Mouse (Mus musculus) hindbrain, embryonic 11.5 days (tissue): ENCODE results near the gene Taf6l. TPM values are rescaled to one million over a fixed set of nuclear protein-coding genes. Genes with fewer than 3 reads are reported as not detected.

Source experiments
- ATAC-seq: fragments of 200-750 bp; cut with Nextera tagmentation; 2 replicates; pipeline ENCODE4 v1.8.0; 2017; ENCODE audit warnings: mild to moderate bottlenecking, moderate TSS enrichment, moderate library complexity; ENCODE audit not compliant: low FRiP score
- DNase-seq: peaks from one replicate; pipeline ENCODE4 v3.0.0-alpha.2; 2015; ENCODE audit warnings: low spot score
- H3K27ac ChIP-seq: fragments of 300-500 bp; sonication (generic); 2 replicates; pipeline ENCODE4 v1.5.1; 2014; ENCODE audit warnings: mild to moderate bottlenecking, low read depth, low read length
- H3K27me3 ChIP-seq: fragments of 300-500 bp; sonication (generic); 2 replicates; pipeline ENCODE4 v1.6.1; 2014; ENCODE audit warnings: mild to moderate bottlenecking, low read length, moderate library complexity, mixed read lengths; ENCODE audit not compliant: control insufficient read depth, insufficient read depth
- H3K36me3 ChIP-seq: fragments of 300-500 bp; sonication (generic); 2 replicates; pipeline ENCODE4 v1.6.1; 2014; ENCODE audit warnings: mild to moderate bottlenecking, low read length, moderate library complexity, mixed read lengths; ENCODE audit not compliant: control insufficient read depth, insufficient read depth
- H3K4me1 ChIP-seq: fragments of 300-500 bp; sonication (generic); replicated peaks from 2 replicates; pipeline ENCODE4 v1.6.1; 2014; ENCODE audit warnings: low read length, mixed read lengths; ENCODE audit not compliant: control insufficient read depth, insufficient read depth
- H3K4me2 ChIP-seq: fragments of 300-500 bp; sonication (generic); replicated peaks from 2 replicates; pipeline ENCODE4 v1.6.1; 2014; ENCODE audit warnings: mild to moderate bottlenecking, low read depth, low read length
- H3K4me3 ChIP-seq: fragments of 300-500 bp; sonication (generic); 2 replicates; pipeline ENCODE4 v1.5.1; 2014; ENCODE audit warnings: low read depth, low read length
- H3K9ac ChIP-seq: fragments of 300-500 bp; sonication (generic); 2 replicates; pipeline ENCODE4 v1.6.1; 2014; ENCODE audit warnings: low read depth, low read length
- H3K9me3 ChIP-seq: fragments of 300-500 bp; sonication (generic); 2 replicates; pipeline ENCODE4 v1.6.1; 2016; ENCODE audit warnings: low read length; ENCODE audit not compliant: control insufficient read depth
- WGBS: fragments of 180-500 bp; shearing (Covaris S2); extraction: QIAGEN DNeasy Blood & Tissue Kit; methylation state at CpG from one replicate; pipeline ENCODE4 v1.1.7; 2014; 5-methylcytosine and 5-hydroxymethylcytosine counted together
- polyA plus RNA-seq: library from polyadenylated mRNA; unstranded; fragments of >200 nt; fragmentation: Nextera tagmentation; extraction: Ambion mirVana; gene quantifications from 2 replicates; pipeline ENCODE4 v1.2.1, GENCODE M21; 2014

The Taf6l gene
- 15.4 and 17.1 TPM in 2 replicates for polyA plus RNA-seq

DNA sequence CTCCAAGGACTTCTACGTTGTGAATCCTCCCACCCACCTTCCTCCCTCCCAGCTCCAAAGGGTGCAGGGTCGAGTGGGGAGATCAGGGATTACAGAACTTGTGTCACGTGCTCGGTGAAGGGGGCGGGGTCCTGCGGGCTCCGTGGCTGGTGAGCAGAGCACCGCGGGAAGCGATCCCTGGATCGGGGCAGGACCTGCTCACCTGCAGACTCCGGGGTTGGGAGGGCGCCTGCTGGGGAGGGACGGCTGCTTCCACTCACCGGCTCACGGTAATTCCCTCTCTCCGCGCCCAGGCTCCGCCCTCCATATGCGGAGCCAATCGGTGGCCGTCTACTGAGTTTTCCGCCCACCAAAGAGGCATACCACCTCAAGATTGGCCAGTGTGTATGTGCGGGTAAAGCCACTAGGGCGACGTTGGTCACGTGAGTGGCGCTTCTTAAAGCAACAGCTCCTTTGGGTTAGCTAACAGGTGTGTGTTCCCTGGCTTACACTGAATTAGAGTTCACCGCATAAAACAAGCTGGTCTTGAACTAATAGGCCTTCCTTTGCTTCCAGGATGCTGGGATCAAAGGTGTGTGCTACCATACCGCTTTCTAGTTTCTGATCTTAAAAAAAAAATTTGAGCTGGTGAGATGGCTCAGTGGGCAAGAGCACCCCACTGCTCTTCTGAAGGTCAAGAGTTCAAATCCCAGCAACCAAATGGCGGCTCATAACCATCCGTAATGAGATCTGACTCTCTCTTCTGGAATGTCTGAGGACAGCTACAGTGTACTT is at the start of gene Taf6l:
Gene Taf6l (minus strand): TSS at position 410 of the 774 bp plus-strand sequence.
- H3K9me3 ChIP-seq = no peaks in the 10 kb centered on the region
- no peaks in the 10 kb centered on the region for H3K4me1 ChIP-seq
- ATAC-seq (peak; percentile 100), DNase-seq (peak; percentile 90)
- H3K36me3 ChIP-seq = no peaks in the 10 kb centered on the region
- peak within 1 kb of the TSS; percentile 52 for H3K9ac ChIP-seq
- peak within 1 kb of the TSS; percentile 3; the same call in 1 of the 2 replicates for H3K27ac ChIP-seq
- no peaks in the 10 kb centered on the region for H3K27me3 ChIP-seq
- H3K4me3 ChIP-seq = peak within 1 kb of the TSS; percentile 52
- peak within 1 kb of the TSS; percentile 56 for H3K4me2 ChIP-seq
- WGBS = under 1% methylated on average over 32 of the region's 32 CpGs

DNA sequence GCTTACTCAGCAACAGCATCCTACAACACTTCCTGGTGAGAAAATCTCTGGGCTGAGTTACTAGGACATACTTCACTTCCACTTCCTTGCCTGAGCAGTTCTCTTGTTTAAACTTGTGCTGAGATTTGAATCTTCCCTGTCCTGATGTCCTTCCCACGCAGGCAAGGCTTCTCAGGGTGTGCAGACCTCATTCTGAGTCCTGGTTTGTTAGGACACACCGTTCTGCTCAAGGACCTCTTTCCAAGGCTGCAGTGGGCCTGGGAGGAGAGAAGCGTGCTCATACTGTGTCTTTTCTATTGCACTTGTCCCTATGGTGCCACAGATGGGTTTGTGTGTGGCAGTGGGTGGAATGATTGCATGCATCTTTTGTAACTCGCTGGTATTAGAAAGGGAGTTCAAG is 46.8 kb upstream of the Taf6l start:
- Histone ChIP-seq H3K4me3 (no peak overlapping the region), H3K4me1 (no peaks in the 10 kb centered on the region), H3K27ac (no peak overlapping the region), H3K4me2 (no peak overlapping the region), H3K27me3 (no peaks in the 10 kb centered on the region), H3K9me3 (no peaks in the 10 kb centered on the region), H3K9ac (no peak overlapping the region), H3K36me3 (peaks cover 22% of the 10 kb centered on the region)
- 92% methylated on average over 4 of the region's 4 CpGs for WGBS
- no peak for DNase-seq
- ATAC-seq = no peak

DNA sequence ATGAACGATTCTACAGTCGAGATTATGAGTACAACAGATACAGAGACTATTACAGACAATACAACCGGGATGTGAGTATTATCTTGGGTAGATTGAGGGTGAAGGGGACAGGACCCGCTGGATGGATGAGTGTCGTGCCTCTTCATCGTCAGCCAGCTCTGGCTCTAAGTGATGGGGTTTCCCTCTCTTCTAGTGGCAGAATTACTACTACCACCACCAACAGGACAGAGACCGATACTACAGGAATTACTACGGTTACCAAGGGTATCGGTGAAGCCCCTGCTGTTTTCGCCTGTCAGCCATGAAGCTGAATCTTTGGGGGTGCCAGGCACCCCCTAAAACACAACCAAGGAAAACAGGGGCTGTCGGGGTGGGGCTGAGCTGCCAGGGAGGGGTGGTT is 45.0 kb upstream of the Taf6l start:
- DNase-seq = no peak
- no peak overlapping the region for H3K4me3 ChIP-seq
- H3K27me3 ChIP-seq = no peaks in the 10 kb centered on the region
- H3K4me2 ChIP-seq = no peak overlapping the region
- H3K27ac ChIP-seq = no peak overlapping the region
- H3K9ac ChIP-seq = no peak overlapping the region
- peaks cover 31% of the 10 kb centered on the region for H3K36me3 ChIP-seq
- no peak for ATAC-seq
- 89% methylated on average over 11 of the region's 11 CpGs for WGBS
- H3K4me1 ChIP-seq = no peaks in the 10 kb centered on the region
- no peaks in the 10 kb centered on the region for H3K9me3 ChIP-seq

DNA sequence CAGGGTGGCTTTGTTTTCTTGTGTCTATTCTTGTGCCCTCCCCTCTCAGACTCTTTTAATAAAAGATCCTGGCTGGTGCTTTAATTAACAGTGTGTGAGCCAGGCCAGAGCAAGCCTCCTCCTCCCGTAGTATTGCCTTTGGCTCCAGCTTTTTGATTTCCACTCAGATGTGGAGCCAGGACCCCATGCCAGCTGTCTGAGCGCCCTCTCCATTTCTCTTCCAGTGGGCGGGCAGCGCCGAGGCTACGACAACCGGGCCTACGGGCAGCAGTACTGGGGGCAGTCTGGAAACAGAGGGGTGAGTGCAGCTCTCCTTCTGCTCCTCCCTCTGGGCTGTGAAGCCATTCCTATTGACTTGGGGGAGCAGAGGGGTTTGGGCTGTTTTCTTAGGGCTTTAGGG is 44.4 kb upstream of the Taf6l start:
- Histone ChIP-seq H3K9ac (no peak overlapping the region), H3K4me1 (no peaks in the 10 kb centered on the region), H3K4me2 (no peak overlapping the region), H3K27me3 (no peaks in the 10 kb centered on the region), H3K9me3 (no peaks in the 10 kb centered on the region), H3K36me3 (peaks cover 33% of the 10 kb centered on the region), H3K27ac (no peak overlapping the region), H3K4me3 (no peak overlapping the region)
- no peak for DNase-seq
- no peak for ATAC-seq
- 93% methylated on average over 8 of the region's 8 CpGs for whole genome bisulfite sequencing

DNA sequence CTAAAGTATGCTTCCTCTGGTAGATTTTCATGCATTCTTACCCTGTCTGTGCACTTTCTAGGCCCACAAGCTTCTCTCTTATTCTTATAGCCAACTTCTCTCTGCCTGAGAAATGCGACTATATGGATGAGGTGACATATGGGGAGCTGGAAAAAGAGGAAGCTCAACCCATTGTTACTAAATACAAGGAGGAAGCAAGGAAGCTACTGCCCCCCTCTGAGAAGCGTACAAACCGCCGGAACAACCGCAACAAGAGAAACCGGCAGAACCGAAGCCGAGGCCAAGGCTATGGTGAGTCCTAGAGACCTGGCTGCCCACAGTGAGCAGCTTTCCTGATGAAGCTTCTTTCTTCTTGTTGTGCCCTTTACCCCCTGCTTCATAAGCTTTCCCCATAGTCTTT is 43.4 kb upstream of the Taf6l start, which contains the start of gene AC129217.1:
Gene AC129217.1 (plus strand): TSS at position 114 of the 400 bp plus-strand sequence.
- Histone ChIP-seq H3K36me3 (peaks cover 31% of the 10 kb centered on the region), H3K27ac (no peak within 1 kb of the TSS), H3K9ac (no peak within 1 kb of the TSS), H3K4me3 (no peak within 1 kb of the TSS), H3K9me3 (no peaks in the 10 kb centered on the region), H3K27me3 (no peaks in the 10 kb centered on the region), H3K4me1 (no peaks in the 10 kb centered on the region), H3K4me2 (no peak within 1 kb of the TSS)
- 90% methylated on average over 8 of the region's 8 CpGs for WGBS
- no peak for ATAC-seq
- DNase-seq = no peak

DNA sequence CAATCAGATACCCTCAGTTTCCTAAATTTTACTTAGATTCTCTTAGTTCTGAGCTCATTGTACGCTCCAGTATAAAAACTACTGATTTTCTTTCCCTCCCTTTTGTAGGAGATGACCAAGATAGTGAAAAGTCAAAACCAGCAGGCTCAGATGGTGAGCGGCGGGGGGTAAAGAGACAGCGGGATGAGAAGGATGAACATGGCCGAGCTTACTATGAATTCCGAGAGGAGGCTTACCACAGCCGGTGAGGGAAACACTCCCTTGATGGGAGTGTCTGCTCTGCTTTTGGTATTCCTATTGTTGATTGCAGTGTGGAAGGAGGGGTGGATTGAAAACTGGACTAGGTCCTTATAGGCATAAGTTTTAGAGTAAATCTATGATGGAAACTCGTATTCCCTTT is 36.5 kb upstream of the Taf6l start:
- DNase-seq (no peak), ATAC-seq (no peak)
- WGBS = 77% methylated on average over 8 of the region's 8 CpGs
- Histone ChIP-seq H3K9ac (no peak overlapping the region), H3K4me2 (peak overlapping the region; percentile 77; the same call in 1 of the 2 replicates), H3K27ac (no peak overlapping the region), H3K4me3 (peak overlapping the region; percentile 1; the same call in 1 of the 2 replicates), H3K27me3 (no peaks in the 10 kb centered on the region), H3K4me1 (peaks cover 3% of the 10 kb centered on the region; the same call in 1 of the 2 replicates), H3K36me3 (0 out of 2 replicates have a peak, but pooled peaks cover 8% of the 10 kb centered on the region), H3K9me3 (no peaks in the 10 kb centered on the region)

DNA sequence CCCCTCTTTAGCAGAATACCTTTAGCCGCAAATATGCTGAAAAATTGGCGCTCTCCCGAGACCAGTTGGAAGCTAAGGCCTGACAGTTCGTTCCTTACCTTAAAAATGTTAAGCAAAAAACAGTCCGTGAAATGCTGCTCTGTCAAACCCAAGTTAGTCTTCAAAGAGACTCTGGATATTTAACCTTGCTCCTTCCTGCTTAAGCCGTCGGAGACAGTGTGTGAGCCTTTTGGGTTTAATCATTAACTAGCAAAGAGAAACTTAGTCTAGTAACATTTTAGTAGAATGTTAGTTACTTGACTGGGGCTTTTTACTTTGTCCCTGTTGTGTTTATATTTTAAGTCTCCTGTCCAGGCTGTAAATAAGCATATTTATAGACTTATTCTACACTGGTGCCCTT is 34.9 kb upstream of the Taf6l start:
- Histone ChIP-seq H3K27ac (0 out of 2 replicates have a peak overlapping the region, but pooled peaks have one; percentile 98), H3K4me3 (peak overlapping the region; percentile 99), H3K4me2 (peak overlapping the region; percentile 77), H3K9me3 (no peaks in the 10 kb centered on the region), H3K36me3 (0 out of 2 replicates have a peak, but pooled peaks cover 4% of the 10 kb centered on the region), H3K9ac (peak overlapping the region; percentile 98), H3K4me1 (peaks cover 9% of the 10 kb centered on the region), H3K27me3 (no peaks in the 10 kb centered on the region)
- no peak for DNase-seq
- WGBS = 2% methylated on average over 7 of the region's 7 CpGs
- no peak for ATAC-seq

DNA sequence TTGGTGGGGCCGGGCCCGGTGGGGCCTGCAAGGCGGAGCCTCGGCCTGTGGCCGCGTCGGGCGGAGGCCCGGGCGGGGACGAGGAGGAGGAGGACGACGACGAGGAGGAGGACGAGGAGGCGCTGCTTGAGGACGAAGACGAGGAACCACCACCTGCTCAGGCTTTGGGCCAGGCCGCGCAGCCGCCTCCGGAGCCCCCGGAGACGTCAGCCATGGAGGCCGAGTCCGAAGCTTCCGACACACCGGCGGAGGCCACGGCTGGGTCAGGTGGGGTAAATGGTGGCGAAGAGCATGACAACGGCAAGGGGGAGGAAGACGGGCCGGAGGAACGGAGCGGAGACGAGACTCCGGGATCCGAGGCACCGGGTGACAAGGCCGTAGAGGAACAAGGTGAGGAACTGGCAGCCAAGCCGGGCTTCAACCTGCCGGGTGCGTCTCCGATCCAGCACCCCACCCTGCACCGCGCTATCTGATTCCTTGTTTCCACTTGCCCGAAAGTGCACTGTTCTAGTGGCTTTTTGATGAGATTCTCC is 34.3 kb upstream of the Taf6l start:
- Histone ChIP-seq H3K4me3 (peak overlapping the region; percentile 99), H3K9ac (peak overlapping the region; percentile 98), H3K27ac (peak overlapping the region; percentile 98), H3K27me3 (no peaks in the 10 kb centered on the region), H3K4me2 (peak overlapping the region; percentile 77), H3K4me1 (peaks cover 9% of the 10 kb centered on the region), H3K9me3 (no peaks in the 10 kb centered on the region), H3K36me3 (0 out of 2 replicates have a peak, but pooled peaks cover 3% of the 10 kb centered on the region)
- WGBS = 0% methylated on average over 48 of the region's 48 CpGs
- peak; percentile 39 for DNase-seq
- peak; percentile 30 for ATAC-seq
